Comparison of ENCODE assay signal across 9 mouse cellular contexts in genomic region chr5:92698131-92698836, GRCm38 (mm10). TPM values are rescaled to one million over a fixed set of nuclear protein-coding genes. Genes with fewer than 3 reads are reported as not detected.
DNase-seq lines count a peak whose midpoint lies in the region; ATAC-seq and TF ChIP-seq lines count a peak whose summit lies in the region.
"Had no signal": no experiment of that assay in that cellular context is flagged by ENCODE, and none has a peak within 500 bp of the region (broad histone marks: within the 10 kb centered on the region; RNA-seq: fewer than 3 reads in every experiment).

No protein-coding gene starts in this region.

- ATAC-seq in midbrain, embryonic 14.5 days (ENCODE audit: low FRiP score, low TSS enrichment): peak; percentile 53; the same call in 1 of the 2 replicates

- peak overlapping the region; percentile 49 for H3K4me3 ChIP-seq in heart, embryonic 10.5 days
- H3K4me3 ChIP-seq in heart, adult 2 months: no peak overlapping the region
- H3K4me3 ChIP-seq in hindbrain, embryonic 10.5 days: peak overlapping the region; percentile 48
- H3K4me3 ChIP-seq in midbrain, embryonic 14.5 days (replicated peaks; ENCODE audit: low read depth, low read length): peak overlapping the region; percentile 29

- H3K4me2 ChIP-seq in midbrain, embryonic 14.5 days (ENCODE audit: low read length): peak overlapping the region; percentile 58

- WGBS in heart, embryonic 10.5 days: 3% methylated on average over 15 of the region's 15 CpGs
- WGBS in heart, adult 2 months: 9% methylated on average over 15 of the region's 15 CpGs
- WGBS in hindbrain, embryonic 10.5 days: 1% methylated on average over 15 of the region's 15 CpGs
- under 1% methylated on average over 15 of the region's 15 CpGs for WGBS in midbrain, embryonic 14.5 days

- no peak for DNase-seq in heart, embryonic 10.5 days (ENCODE audit: low spot score)
- no peak for DNase-seq in heart, adult 2 months
- DNase-seq in ZHBTc4 (ENCODE audit: low read depth, low spot score): peak; percentile 82
- peak; percentile 68 for DNase-seq in hindbrain, embryonic 10.5 days (ENCODE audit: low spot score)
- DNase-seq in midbrain, embryonic 14.5 days: peak; percentile 73
- DNase-seq in T-cell, adult 2 months (ENCODE audit: low spot score): no peak
- no peak for DNase-seq in adrenal gland, postnatal 4 days (ENCODE audit: low spot score in 2 of 2)
- DNase-seq in c-Kit-positive CD71-positive TER-119-positive erythroid progenitor cells, embryonic 14.5 days (ENCODE audit: low spot score): no peak
- DNase-seq: spleen, adult 18-20 months had no signal

- H3K4me1 ChIP-seq in heart, embryonic 10.5 days: peaks cover 18% of the 10 kb centered on the region
- no peaks in the 10 kb centered on the region; the same call in 1 of the 2 replicates for H3K4me1 ChIP-seq in heart, adult 2 months (ENCODE audit: control insufficient read depth, insufficient read depth, low read length)
- H3K4me1 ChIP-seq in hindbrain, embryonic 10.5 days (replicated peaks): peaks cover 29% of the 10 kb centered on the region
- 0 out of 2 replicates have a peak, but pooled peaks cover 2% of the 10 kb centered on the region for H3K4me1 ChIP-seq in midbrain, embryonic 14.5 days (ENCODE audit: control insufficient read depth, insufficient read depth, low read length)

- no peak for TF ChIP-seq CTCF in heart, adult 2 months (IDR thresholded peaks at IDR 0.05)

- TF ChIP-seq POLR2A in heart, adult 2 months (IDR thresholded peaks at IDR 0.05; ENCODE audit: insufficient read depth, low read depth, low read length): no peak

- no peaks in the 10 kb centered on the region for H3K9me3 ChIP-seq in heart, embryonic 10.5 days
- H3K9me3 ChIP-seq in hindbrain, embryonic 10.5 days: peaks cover 5% of the 10 kb centered on the region; the same call in 1 of the 2 replicates
- no peaks in the 10 kb centered on the region for H3K9me3 ChIP-seq in midbrain, embryonic 14.5 days (ENCODE audit: control insufficient read depth, low read length)

- peak overlapping the region; percentile 72 for H3K27ac ChIP-seq in heart, embryonic 10.5 days
- H3K27ac ChIP-seq in heart, adult 2 months: no peak overlapping the region
- H3K27ac ChIP-seq in hindbrain, embryonic 10.5 days: peak overlapping the region; percentile 90
- H3K27ac ChIP-seq in midbrain, embryonic 14.5 days (replicated peaks; ENCODE audit: low read depth, low read length): peak overlapping the region; percentile 38

- H3K79me2 ChIP-seq in heart, adult 2 months (replicated peaks; ENCODE audit: control insufficient read depth, insufficient read depth, low read length): no peaks in the 10 kb centered on the region

- no peak for TF ChIP-seq EP300 in heart, adult 2 months (IDR thresholded peaks at IDR 0.05; ENCODE audit: insufficient read depth, low read depth, low read length)

- no peaks in the 10 kb centered on the region for H3K27me3 ChIP-seq in heart, embryonic 10.5 days (ENCODE audit: insufficient read depth, poor library complexity, severe bottlenecking)
- H3K27me3 ChIP-seq in heart, adult 2 months (ENCODE audit: control insufficient read depth, insufficient read depth, low read length): no peaks in the 10 kb centered on the region
- no peaks in the 10 kb centered on the region for H3K27me3 ChIP-seq in hindbrain, embryonic 10.5 days (ENCODE audit: insufficient read depth, poor library complexity, severe bottlenecking)
- H3K27me3 ChIP-seq in midbrain, embryonic 14.5 days (ENCODE audit: control insufficient read depth, insufficient read depth, low read length): no peaks in the 10 kb centered on the region

- H3K9ac ChIP-seq in heart, adult 2 months (ENCODE audit: low read depth, low read length): no peak overlapping the region
- H3K9ac ChIP-seq in midbrain, embryonic 14.5 days (replicated peaks; ENCODE audit: low read length): peak overlapping the region; percentile 47

- intact Hi-C loops in heart, adult 2 months (cut with DNase I): no loop called here

- H3K36me3 ChIP-seq in heart, embryonic 10.5 days: no peaks in the 10 kb centered on the region
- no peaks in the 10 kb centered on the region for H3K36me3 ChIP-seq in heart, adult 2 months (ENCODE audit: control insufficient read depth, insufficient read depth, low read length)
- H3K36me3 ChIP-seq in hindbrain, embryonic 10.5 days: peaks cover 5% of the 10 kb centered on the region; the same call in 1 of the 2 replicates
- no peaks in the 10 kb centered on the region for H3K36me3 ChIP-seq in midbrain, embryonic 14.5 days (ENCODE audit: control insufficient read depth, insufficient read depth, low read length)

RNA-seq across cellular contexts. Expression of gene Shroom3, which starts 15.0 kb away (rescaled TPM):
- 11.4 and 11.6 TPM in 2 replicates for polyA plus RNA-seq in heart, embryonic 10.5 days (2016; fragmentation: Nextera tagmentation; extraction: Ambion mirVana)
- 10 to 100 TPM; 32.8 to 38.5 TPM for total RNA-seq in heart, adult 2 months (2021)
- polyA plus RNA-seq in heart, adult 2 months (2012; rRNA removed): 31.4 and 32.8 TPM in 2 replicates
- polyA plus RNA-seq in hindbrain, embryonic 10.5 days (2016; fragmentation: Nextera tagmentation; extraction: Ambion mirVana): 6.5 and 7.4 TPM in 2 replicates
- 1.4 and 1.5 TPM in 2 replicates for polyA plus RNA-seq in midbrain, embryonic 14.5 days (2014; fragmentation: Nextera tagmentation; extraction: Ambion mirVana)
- 10 to 100 TPM in 1 of 2 experiments, 1 to 10 TPM in 1; 10.0 to 15.0 TPM for total RNA-seq in adrenal gland, postnatal 4 days (2021)

RNA-seq across cellular contexts. Expression of gene Ccdc158, which starts 23.2 kb away (rescaled TPM):
- 0.87 and 0.90 TPM in 2 replicates for polyA plus RNA-seq in heart, embryonic 10.5 days (2016; fragmentation: Nextera tagmentation; extraction: Ambion mirVana)
- under 1 TPM in 1 of 2 experiments, not detected in 1; 0.09 TPM for total RNA-seq in heart, adult 2 months (2021)
- polyA plus RNA-seq in heart, adult 2 months (2012; rRNA removed): 0.18 TPM in 1 of 2 replicates, not detected in the other
- polyA plus RNA-seq in hindbrain, embryonic 10.5 days (2016; fragmentation: Nextera tagmentation; extraction: Ambion mirVana): 0.85 and 0.90 TPM in 2 replicates
- polyA plus RNA-seq in midbrain, embryonic 14.5 days (2014; fragmentation: Nextera tagmentation; extraction: Ambion mirVana): 0.24 and 0.43 TPM in 2 replicates
- under 1 TPM; 0.48 to 0.64 TPM for total RNA-seq in adrenal gland, postnatal 4 days (2021)

Comparison
In these comparisons a context has a peak if more than half of its experiments do, and no peak if none do; other contexts are left out.
1. DNase-seq: peak in ZHBTc4 (single experiment), hindbrain, embryonic 10.5 days (single experiment) and midbrain, embryonic 14.5 days (single experiment); none in heart, embryonic 10.5 days (single experiment), heart, adult 2 months (0 of 2), T-cell, adult 2 months (single experiment), adrenal gland, postnatal 4 days (0 of 2) and c-Kit-positive CD71-positive TER-119-positive erythroid progenitor cells, embryonic 14.5 days (single experiment).